Mouse (Mus musculus): ENCODE measurements at regions not wholly inside any gene's neighbourhood (a gene's known extent, or its start where the extent isn't known, plus 50 kb on each side); places are given as distances from the start of the nearest gene placed in this dataset.
A peak's percentile ranks its signal among the peaks of the same experiment; 100 is the strongest.

- H3K4me3 ChIP-seq (replicated peaks; ENCODE audit: low read depth, low read length), result no peak overlapping the region
- H3K4me2 ChIP-seq (ENCODE audit: low read length), result no peak overlapping the region
- no peaks in the 10 kb centered on the region for H3K9me3 ChIP-seq (replicated peaks; ENCODE audit: low read length)
- 92% methylated on average over 5 of the region's 5 CpGs for WGBS
- no peaks in the 10 kb centered on the region for H3K27me3 ChIP-seq (ENCODE audit: insufficient read depth, low read length)
- ATAC-seq (replicated peaks; ENCODE audit: low FRiP score, low read depth) (no peak), DNase-seq (ENCODE audit: low spot score) (no peak)
- no peak for TF ChIP-seq CTCF (IDR thresholded peaks at IDR 0.05; ENCODE audit: low read depth)
- H3K9ac ChIP-seq (ENCODE audit: low read depth, low read length), result no peak overlapping the region
- H3K36me3 ChIP-seq (ENCODE audit: insufficient read depth, low read length), result no peaks in the 10 kb centered on the region
- H3K27ac ChIP-seq, result no peak overlapping the region
- no peaks in the 10 kb centered on the region for H3K4me1 ChIP-seq (replicated peaks; ENCODE audit: insufficient read depth, low read length)
Observed at GRCm38 (mm10) chr3:147749442-147749841, 897.3 kb downstream of the Ttll7 start.

GRCm38 (mm10) chr3:147736673-147737439 is 884.7 kb downstream of the Ttll7 start:
- ATAC-seq (replicated peaks; ENCODE audit: low FRiP score, low read depth) (no peak), DNase-seq (ENCODE audit: low spot score) (peak; percentile 16)
- H3K27ac ChIP-seq, result no peak overlapping the region
- no peaks in the 10 kb centered on the region for H3K9me3 ChIP-seq (replicated peaks; ENCODE audit: low read length)
- TF ChIP-seq CTCF (IDR thresholded peaks at IDR 0.05; ENCODE audit: low read depth), result peak; percentile 56
- H3K27me3 ChIP-seq (ENCODE audit: insufficient read depth, low read length), result no peaks in the 10 kb centered on the region
- 80% methylated on average over 6 of the region's 6 CpGs for WGBS
- H3K4me1 ChIP-seq (replicated peaks; ENCODE audit: insufficient read depth, low read length), result no peaks in the 10 kb centered on the region
- H3K36me3 ChIP-seq (ENCODE audit: insufficient read depth, low read length), result no peaks in the 10 kb centered on the region
- no peak overlapping the region for H3K4me2 ChIP-seq (ENCODE audit: low read length)
- H3K9ac ChIP-seq (ENCODE audit: low read depth, low read length), result no peak overlapping the region
- no peak overlapping the region for H3K4me3 ChIP-seq (replicated peaks; ENCODE audit: low read depth, low read length)

DNA sequence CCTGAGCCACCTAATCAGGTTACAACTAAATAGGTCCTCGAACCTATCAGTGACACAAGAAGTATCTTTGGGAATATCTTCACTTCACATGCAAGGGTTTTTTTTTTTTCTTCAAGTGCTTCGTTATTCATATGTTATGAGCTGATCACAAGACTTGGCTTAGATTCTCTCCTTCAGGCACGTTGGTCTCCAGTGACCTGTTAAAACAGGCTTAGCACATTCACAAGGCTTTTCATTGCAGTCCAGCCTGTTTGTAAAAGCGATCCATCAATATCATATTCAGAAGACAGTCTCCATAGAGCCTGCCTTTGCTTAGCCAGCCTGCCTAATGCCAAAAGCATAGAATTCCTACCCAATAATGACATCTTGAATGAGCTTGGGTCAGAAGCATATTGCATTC is 864.2 kb downstream of the Ttll7 start:
- Histone ChIP-seq H3K9ac (ENCODE audit: low read depth, low read length) (no peak overlapping the region), H3K36me3 (ENCODE audit: insufficient read depth, low read length) (no peaks in the 10 kb centered on the region), H3K27ac (no peak overlapping the region), H3K4me3 (replicated peaks; ENCODE audit: low read depth, low read length) (no peak overlapping the region), H3K4me1 (replicated peaks; ENCODE audit: insufficient read depth, low read length) (no peaks in the 10 kb centered on the region), H3K9me3 (replicated peaks; ENCODE audit: low read length) (no peaks in the 10 kb centered on the region), H3K4me2 (ENCODE audit: low read length) (no peak overlapping the region), H3K27me3 (ENCODE audit: insufficient read depth, low read length) (no peaks in the 10 kb centered on the region)
- DNase-seq (ENCODE audit: low spot score) (no peak), ATAC-seq (replicated peaks; ENCODE audit: low FRiP score, low read depth) (no peak)
- no peak for TF ChIP-seq CTCF (IDR thresholded peaks at IDR 0.05; ENCODE audit: low read depth)
- WGBS, result 71% methylated on average over 4 of the region's 4 CpGs

GRCm38 (mm10) chr3:147707401-147707801 is 855.2 kb downstream of the Ttll7 start:
- Histone ChIP-seq H3K4me3 (replicated peaks; ENCODE audit: low read depth, low read length) (no peak overlapping the region), H3K9me3 (replicated peaks; ENCODE audit: low read length) (no peaks in the 10 kb centered on the region), H3K4me2 (ENCODE audit: low read length) (no peak overlapping the region), H3K36me3 (ENCODE audit: insufficient read depth, low read length) (no peaks in the 10 kb centered on the region), H3K4me1 (replicated peaks; ENCODE audit: insufficient read depth, low read length) (no peaks in the 10 kb centered on the region), H3K9ac (ENCODE audit: low read depth, low read length) (no peak overlapping the region), H3K27me3 (ENCODE audit: insufficient read depth, low read length) (no peaks in the 10 kb centered on the region), H3K27ac (no peak overlapping the region)
- DNase-seq (ENCODE audit: low spot score) (peak; percentile 47), ATAC-seq (replicated peaks; ENCODE audit: low FRiP score, low read depth) (no peak)
- 35% methylated on average over 4 of the region's 4 CpGs for WGBS
- TF ChIP-seq CTCF (IDR thresholded peaks at IDR 0.05; ENCODE audit: low read depth), result no peak

DNA sequence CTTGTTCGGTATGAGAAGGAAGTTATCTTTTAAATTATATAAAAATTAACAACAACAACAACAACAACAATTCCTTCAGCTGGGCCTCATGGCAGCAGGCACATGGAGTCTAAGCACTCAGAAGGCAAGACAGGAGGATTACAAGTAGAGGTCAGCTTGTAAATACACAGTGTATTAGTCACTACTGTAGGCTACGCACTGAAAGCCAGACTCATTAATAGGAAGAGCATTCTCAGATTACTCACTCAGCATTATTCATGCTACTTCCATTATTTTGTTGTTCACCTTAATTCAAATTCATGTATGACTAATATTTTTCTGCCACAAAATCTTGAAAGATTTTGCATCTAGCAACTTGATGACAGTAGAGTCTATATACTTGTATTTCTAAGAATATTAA is 831.6 kb downstream of the Ttll7 start:
- DNase-seq (ENCODE audit: low spot score) (no peak), ATAC-seq (replicated peaks; ENCODE audit: low FRiP score, low read depth) (no peak)
- Histone ChIP-seq H3K27ac (no peak overlapping the region), H3K9ac (ENCODE audit: low read depth, low read length) (no peak overlapping the region), H3K4me1 (replicated peaks; ENCODE audit: insufficient read depth, low read length) (no peaks in the 10 kb centered on the region), H3K4me2 (ENCODE audit: low read length) (no peak overlapping the region), H3K27me3 (ENCODE audit: insufficient read depth, low read length) (no peaks in the 10 kb centered on the region), H3K36me3 (ENCODE audit: insufficient read depth, low read length) (no peaks in the 10 kb centered on the region), H3K4me3 (replicated peaks; ENCODE audit: low read depth, low read length) (no peak overlapping the region), H3K9me3 (replicated peaks; ENCODE audit: low read length) (no peaks in the 10 kb centered on the region)
- WGBS, result 88% methylated on average over 2 of the region's 2 CpGs
- no peak for TF ChIP-seq CTCF (IDR thresholded peaks at IDR 0.05; ENCODE audit: low read depth)

DNA sequence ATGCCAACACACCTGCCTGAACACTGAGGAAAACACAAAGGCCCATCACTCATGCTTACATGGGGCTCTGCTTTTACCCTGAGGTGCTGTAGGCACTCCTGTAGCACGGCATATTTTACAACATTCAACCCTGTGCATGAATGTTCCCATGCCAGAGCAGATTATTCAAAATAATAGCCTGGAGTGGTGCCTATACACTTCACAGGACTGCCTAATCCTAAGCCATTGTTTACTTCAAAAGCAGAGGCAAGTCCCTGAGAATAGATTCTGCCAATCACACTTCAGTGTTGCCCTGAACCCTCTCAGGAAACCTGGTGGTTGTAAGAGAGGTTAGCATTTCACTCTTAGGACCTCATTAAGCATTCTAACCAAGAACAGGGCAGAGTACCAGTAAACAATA is 828.1 kb downstream of the Ttll7 start:
- H3K9me3 ChIP-seq (replicated peaks; ENCODE audit: low read length), result no peaks in the 10 kb centered on the region

GRCm38 (mm10) chr3:147662572-147662971 is 810.4 kb downstream of the Ttll7 start:
- H3K4me1 ChIP-seq (replicated peaks; ENCODE audit: insufficient read depth, low read length), result no peaks in the 10 kb centered on the region
- 78% methylated on average over 3 of the region's 3 CpGs for WGBS
- H3K4me3 ChIP-seq (replicated peaks; ENCODE audit: low read depth, low read length), result no peak overlapping the region
- H3K9ac ChIP-seq (ENCODE audit: low read depth, low read length), result no peak overlapping the region
- ATAC-seq (replicated peaks; ENCODE audit: low FRiP score, low read depth) (no peak), DNase-seq (ENCODE audit: low spot score) (no peak)
- no peak for TF ChIP-seq CTCF (IDR thresholded peaks at IDR 0.05; ENCODE audit: low read depth)
- H3K27me3 ChIP-seq (ENCODE audit: insufficient read depth, low read length), result no peaks in the 10 kb centered on the region
- no peaks in the 10 kb centered on the region for H3K36me3 ChIP-seq (ENCODE audit: insufficient read depth, low read length)
- H3K4me2 ChIP-seq (ENCODE audit: low read length), result no peak overlapping the region
- no peak overlapping the region for H3K27ac ChIP-seq
- H3K9me3 ChIP-seq (replicated peaks; ENCODE audit: low read length), result no peaks in the 10 kb centered on the region

More for the DNA sequence above, 828.1 kb downstream of the Ttll7 start:
- Histone ChIP-seq H3K4me1 (replicated peaks; ENCODE audit: insufficient read depth, low read length) (no peaks in the 10 kb centered on the region), H3K4me2 (ENCODE audit: low read length) (no peak overlapping the region), H3K27me3 (ENCODE audit: insufficient read depth, low read length) (no peaks in the 10 kb centered on the region), H3K4me3 (replicated peaks; ENCODE audit: low read depth, low read length) (no peak overlapping the region), H3K36me3 (ENCODE audit: insufficient read depth, low read length) (no peaks in the 10 kb centered on the region), H3K9ac (ENCODE audit: low read depth, low read length) (no peak overlapping the region), H3K27ac (no peak overlapping the region)
- DNase-seq (ENCODE audit: low spot score), result no peak
- 74% methylated on average over 1 of the region's 1 CpGs for WGBS
- no peak for TF ChIP-seq CTCF (IDR thresholded peaks at IDR 0.05; ENCODE audit: low read depth)
- ATAC-seq (replicated peaks; ENCODE audit: low FRiP score, low read depth), result no peak
